Mouse (Mus musculus): Measurements from ENCODE around the gene Cib2. TPM values are rescaled to one million over a fixed set of nuclear protein-coding genes. Genes with fewer than 3 reads are reported as not detected.

Cib2 gene
- polyA plus RNA-seq (2021; fragmentation: Nextera tagmentation) = 40.8 and 48.2 TPM in 2 replicates
- long read RNA-seq, experiment 1, transcript Cib2-201 (6 exons, 1,433 nt) = major isoform, 40 of 45 reads
- long read RNA-seq, experiment 1, partial matches to known transcripts = 1 of 45 reads
- long read RNA-seq, experiment 1, other reads (novel, unspliced or antisense) = 4 of 45 reads
- long read RNA-seq, experiment 2, transcript Cib2-201 (6 exons, 1,433 nt) = major isoform, 69 of 76 reads
- long read RNA-seq, experiment 2, partial matches to known transcripts = 2 of 76 reads
- long read RNA-seq, experiment 2, other reads (novel, unspliced or antisense) = 5 of 76 reads

DNA sequence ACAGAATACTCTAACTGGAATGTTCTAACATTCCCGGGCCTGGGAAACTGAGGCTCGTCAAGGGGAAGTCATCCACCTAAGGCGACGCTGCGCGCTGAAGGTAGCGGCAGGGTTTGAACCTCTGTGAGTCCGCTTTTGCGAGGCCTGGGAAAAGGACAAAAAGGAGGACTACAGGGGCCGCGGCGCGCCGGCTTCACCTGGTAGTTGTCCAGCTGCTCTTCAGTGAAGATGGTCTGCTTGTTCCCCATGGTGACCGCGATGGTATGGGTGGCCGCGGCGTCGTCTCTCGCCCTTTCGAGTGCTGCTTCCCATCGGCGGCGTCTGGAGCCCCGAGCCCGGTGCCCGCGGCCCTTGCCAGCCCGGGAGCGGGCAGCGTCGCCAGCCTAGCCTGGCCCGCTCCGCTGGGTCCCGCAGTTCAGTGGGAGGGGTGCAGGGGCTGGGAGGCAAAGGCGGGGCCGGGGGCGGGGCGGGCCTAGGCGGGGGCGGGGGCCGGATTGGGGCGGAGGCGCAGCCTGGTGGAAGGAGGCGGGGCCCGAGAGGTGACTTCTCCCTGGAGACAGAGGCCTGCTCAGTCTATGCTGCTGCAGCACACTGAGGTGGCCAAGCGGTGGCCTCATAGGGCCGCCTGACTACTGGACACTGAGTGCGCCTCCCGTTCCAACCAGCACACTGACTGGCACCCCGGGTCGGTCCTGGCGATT lies at the start of gene Cib2:
TSS of gene Cib2 (minus strand) at position 448 of the 701 bp plus-strand sequence.

DNA sequence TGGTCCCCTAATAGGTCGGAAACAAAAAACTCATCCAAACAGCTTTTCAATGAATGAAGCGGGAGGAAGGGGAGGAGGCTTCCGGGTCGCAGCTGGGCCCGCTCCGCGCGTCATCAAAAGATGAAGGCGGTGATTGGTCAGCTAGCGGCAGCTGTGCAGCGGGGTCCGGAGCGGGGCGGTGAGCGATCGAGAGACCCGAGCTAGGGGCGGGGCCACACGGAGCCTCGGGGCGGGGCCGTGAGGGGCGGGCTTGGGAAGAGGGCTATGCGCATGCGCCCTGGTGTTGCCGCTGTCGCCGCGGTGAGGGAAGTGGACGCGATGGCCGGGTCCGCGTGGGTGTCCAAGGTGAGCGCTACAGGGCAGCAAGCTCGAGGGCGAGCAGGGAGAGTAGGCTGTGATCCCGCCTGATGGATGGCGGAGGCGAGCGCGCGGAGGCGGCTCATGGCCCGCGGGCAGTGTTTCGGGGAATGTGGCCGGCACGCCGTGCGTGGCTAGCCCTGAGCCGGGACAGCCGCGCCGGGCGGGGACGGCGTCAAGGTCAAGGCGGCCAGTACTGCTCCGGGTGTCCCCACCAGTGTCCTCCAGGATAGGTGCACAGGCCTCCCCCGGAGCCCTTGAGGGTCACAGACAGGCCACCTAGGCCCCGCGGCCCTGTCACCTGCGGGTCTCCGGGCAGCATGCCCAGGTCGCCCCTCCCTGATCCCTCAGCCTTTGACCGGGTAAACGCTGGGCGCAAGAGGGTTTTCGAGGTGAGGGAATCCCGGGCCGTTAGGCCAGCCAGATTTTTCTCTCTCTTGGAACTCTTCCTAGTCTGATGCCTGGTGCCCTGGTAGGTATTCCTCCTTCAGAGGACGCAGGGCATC lies 26.4 kb upstream of the Cib2 start, which contains the start of gene Idh3a:
TSS of gene Idh3a (plus strand) at position 136 of the 863 bp plus-strand sequence.

DNA sequence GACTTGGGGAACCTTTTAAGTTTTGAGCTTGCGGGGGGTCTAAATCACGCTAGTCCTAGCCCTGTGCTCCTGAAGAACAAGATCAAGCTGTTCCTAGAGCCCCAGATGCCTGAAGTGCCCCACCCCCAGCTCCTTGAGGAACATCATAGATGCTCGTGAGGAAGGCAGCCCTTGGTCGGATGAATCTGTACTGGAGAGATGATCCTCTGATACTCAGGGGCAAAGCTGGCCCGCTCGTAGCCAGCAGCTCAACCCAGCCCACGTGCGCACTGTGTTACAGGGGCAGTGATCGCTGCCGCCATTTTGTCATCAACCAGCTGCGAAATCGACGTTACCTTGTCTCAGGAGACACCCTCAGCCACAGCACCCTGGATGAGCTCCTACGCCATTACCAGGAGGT lies 21.3 kb downstream of the Cib2 start, which contains the start of gene Sh2d7:
TSS of gene Sh2d7 (plus strand) at position 301 of the 400 bp plus-strand sequence.

DNA sequence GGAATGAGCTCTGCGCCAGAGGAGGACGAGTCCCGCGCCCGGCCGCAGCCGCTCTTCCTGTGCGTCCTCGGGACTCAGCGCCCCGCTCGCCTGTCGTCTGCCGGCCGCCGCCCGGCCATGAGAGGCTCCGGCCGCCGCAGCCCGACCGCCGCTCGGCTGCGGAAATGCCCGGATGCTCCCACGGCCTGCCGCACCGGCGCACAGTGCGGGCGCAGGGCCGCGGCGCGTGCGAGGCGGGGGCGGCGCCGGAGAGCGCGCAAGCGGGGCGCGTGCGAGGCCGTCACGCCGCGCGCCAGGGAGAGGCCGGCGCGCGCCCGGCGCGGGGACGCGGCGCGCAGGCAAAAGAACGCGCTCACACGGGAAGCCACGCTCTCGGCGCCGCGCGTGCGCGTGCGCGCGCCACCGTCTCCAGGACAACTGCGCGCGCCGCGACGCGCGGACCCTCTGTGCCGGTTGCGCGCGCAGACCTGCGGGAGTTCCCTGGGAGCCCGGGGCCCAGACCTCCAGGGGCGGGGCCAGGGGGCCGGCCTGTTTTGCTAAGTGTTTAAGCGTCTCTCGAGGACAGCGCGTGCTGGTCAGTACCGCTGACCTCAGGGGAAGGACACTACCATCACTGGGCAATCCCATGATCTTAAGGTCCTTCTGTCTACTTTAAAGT lies 58.4 kb downstream of the Cib2 start, which contains the start of gene Dmxl2:
TSS of gene Dmxl2 (minus strand) at position 174 of the 658 bp plus-strand sequence.

Other genes starting within 250 kb of the Cib2 start
- 16.4 and 38.4 TPM in 2 replicates for gene Dmxl2, start 58.6 kb downstream of the Cib2 start, polyA plus RNA-seq (2021; fragmentation: Nextera tagmentation)
- gene Sh2d7, start 21.2 kb downstream of the Cib2 start, polyA plus RNA-seq (2021; fragmentation: Nextera tagmentation) = not detected in 2 replicates
- gene Idh3a, start 26.1 kb upstream of the Cib2 start, polyA plus RNA-seq (2021; fragmentation: Nextera tagmentation) = 342 and 389 TPM in 2 replicates
- gene Acsbg1, start 101.7 kb upstream of the Cib2 start, polyA plus RNA-seq (2021; fragmentation: Nextera tagmentation) = 155 and 198 TPM in 2 replicates
- 6.9 and 39.4 TPM in 2 replicates for gene Dnaja4, start 138.7 kb upstream of the Cib2 start, polyA plus RNA-seq (2021; fragmentation: Nextera tagmentation)
- gene Wdr61, start 174.3 kb upstream of the Cib2 start, polyA plus RNA-seq (2021; fragmentation: Nextera tagmentation) = 69.8 and 89.1 TPM in 2 replicates
- gene Crabp1, start 204.5 kb upstream of the Cib2 start, polyA plus RNA-seq (2021; fragmentation: Nextera tagmentation) = 4.2 and 5.6 TPM in 2 replicates

Measured in left cerebral cortex, adult 6 months (tissue).